Mouse (Mus musculus) midbrain, embryonic 14.5 days (tissue): ENCODE measurements at regions not wholly inside any gene's neighbourhood (a gene's known extent, or its start where the extent isn't known, plus 50 kb on each side); places are given as distances from the start of the nearest gene placed in this dataset.
A peak's percentile ranks its signal among the peaks of the same experiment; 100 is the strongest.

Experiments used
- ATAC-seq: fragments of 200-750 bp; cut with Nextera tagmentation; 2 replicates; pipeline ENCODE4 v1.8.0; 2017; ENCODE audit warnings: moderate number of reproducible peaks, moderate library complexity; ENCODE audit not compliant: low FRiP score, low TSS enrichment
- DNase-seq: peaks from one replicate; pipeline ENCODE4 v3.0.0-alpha.2; 2015
- H3K27ac ChIP-seq: fragments of 300-500 bp; sonication (generic); replicated peaks from 2 replicates; pipeline ENCODE4 v1.5.1; 2014; ENCODE audit warnings: mild to moderate bottlenecking, low read depth, low read length, moderate library complexity
- H3K27me3 ChIP-seq: fragments of 300-500 bp; sonication (generic); 2 replicates; pipeline ENCODE4 v1.6.1; 2014; ENCODE audit warnings: low read length, control low read depth, mixed read lengths; ENCODE audit not compliant: control insufficient read depth, insufficient read depth
- H3K36me3 ChIP-seq: fragments of 300-500 bp; sonication (generic); 2 replicates; pipeline ENCODE4 v1.6.1; 2014; ENCODE audit warnings: low read length, control low read depth; ENCODE audit not compliant: control insufficient read depth, insufficient read depth
- H3K4me1 ChIP-seq: fragments of 300-500 bp; sonication (generic); 2 replicates; pipeline ENCODE4 v1.6.1; 2014; ENCODE audit warnings: mild to moderate bottlenecking, antibody characterized with exemption, low read length, control low read depth; ENCODE audit not compliant: control insufficient read depth, insufficient read depth
- H3K4me2 ChIP-seq: fragments of 300-500 bp; sonication (generic); 2 replicates; pipeline ENCODE4 v1.6.1; 2014; ENCODE audit warnings: mild to moderate bottlenecking, low read length, moderate library complexity
- H3K4me3 ChIP-seq: fragments of 300-500 bp; sonication (generic); replicated peaks from 2 replicates; pipeline ENCODE4 v1.5.1; 2014; ENCODE audit warnings: low read depth, low read length
- H3K9ac ChIP-seq: fragments of 300-500 bp; sonication (generic); replicated peaks from 2 replicates; pipeline ENCODE4 v1.6.1; 2014; ENCODE audit warnings: mild to moderate bottlenecking, low read length, moderate library complexity
- H3K9me3 ChIP-seq: fragments of 300-500 bp; sonication (generic); 2 replicates; pipeline ENCODE4 v1.6.1; 2016; ENCODE audit warnings: low read length, control low read depth, mixed read lengths; ENCODE audit not compliant: control insufficient read depth
- WGBS: fragments of 180-500 bp; shearing (Covaris S2); extraction: QIAGEN DNeasy Blood & Tissue Kit; methylation state at CpG from one replicate; pipeline ENCODE4 v1.1.7; 2014; 5-methylcytosine and 5-hydroxymethylcytosine counted together

DNA sequence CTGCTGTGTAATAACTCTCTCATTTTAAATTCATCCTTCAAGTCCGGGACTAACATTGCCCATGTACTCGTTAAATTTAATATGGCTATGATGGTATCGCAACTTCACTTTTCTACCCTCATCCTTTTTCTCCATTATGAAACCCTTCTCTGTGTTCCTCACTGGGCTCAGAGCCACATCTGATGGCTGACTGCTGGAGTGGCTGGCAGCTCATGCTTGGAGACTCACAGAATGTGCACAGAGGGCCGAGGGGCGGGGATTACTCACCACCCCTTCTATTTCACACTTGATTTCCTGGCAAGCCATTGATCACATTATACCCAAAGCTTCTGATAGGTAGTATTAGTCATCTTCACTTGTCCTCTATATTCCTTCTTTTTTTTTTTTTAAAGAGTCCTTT is 81.1 kb upstream of the Vwde start:
- H3K4me2 ChIP-seq: no peak overlapping the region
- DNase-seq (peak; percentile 49), ATAC-seq (peak; percentile 59; the same call in 1 of the 2 replicates)
- no peak overlapping the region for H3K9ac ChIP-seq
- no peaks in the 10 kb centered on the region for H3K27me3 ChIP-seq
- 46% methylated on average over 5 of the region's 5 CpGs for WGBS
- no peaks in the 10 kb centered on the region for H3K36me3 ChIP-seq
- H3K4me3 ChIP-seq: no peak overlapping the region
- H3K4me1 ChIP-seq: no peaks in the 10 kb centered on the region
- H3K9me3 ChIP-seq: no peaks in the 10 kb centered on the region
- no peak overlapping the region for H3K27ac ChIP-seq

DNA sequence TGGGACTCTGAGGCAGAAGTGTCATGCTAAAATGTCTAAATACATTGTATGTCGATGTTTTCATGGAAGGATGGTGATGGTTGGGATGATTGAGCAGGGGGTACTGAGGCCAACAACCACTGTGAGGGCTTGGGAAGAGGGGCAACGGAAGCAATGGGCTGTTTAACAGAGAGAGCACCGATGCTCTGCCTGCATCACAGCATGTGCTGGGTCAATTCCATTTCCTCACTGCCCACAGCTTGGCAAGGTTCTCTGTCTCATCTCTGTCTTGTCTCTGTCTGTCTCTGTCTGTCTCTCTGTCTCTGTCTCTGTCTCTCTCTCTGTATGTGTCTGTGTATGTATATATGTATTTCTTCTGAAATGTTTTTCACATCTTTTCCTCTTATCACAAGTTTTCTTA is 73.4 kb upstream of the Vwde start:
- no peak overlapping the region for H3K4me3 ChIP-seq
- no peak overlapping the region for H3K9ac ChIP-seq
- no peak for DNase-seq
- H3K36me3 ChIP-seq: no peaks in the 10 kb centered on the region
- no peak overlapping the region for H3K4me2 ChIP-seq
- no peaks in the 10 kb centered on the region for H3K9me3 ChIP-seq
- ATAC-seq: no peak
- WGBS: 90% methylated on average over 3 of the region's 3 CpGs
- H3K4me1 ChIP-seq: no peaks in the 10 kb centered on the region
- H3K27me3 ChIP-seq: no peaks in the 10 kb centered on the region
- no peak overlapping the region for H3K27ac ChIP-seq

DNA sequence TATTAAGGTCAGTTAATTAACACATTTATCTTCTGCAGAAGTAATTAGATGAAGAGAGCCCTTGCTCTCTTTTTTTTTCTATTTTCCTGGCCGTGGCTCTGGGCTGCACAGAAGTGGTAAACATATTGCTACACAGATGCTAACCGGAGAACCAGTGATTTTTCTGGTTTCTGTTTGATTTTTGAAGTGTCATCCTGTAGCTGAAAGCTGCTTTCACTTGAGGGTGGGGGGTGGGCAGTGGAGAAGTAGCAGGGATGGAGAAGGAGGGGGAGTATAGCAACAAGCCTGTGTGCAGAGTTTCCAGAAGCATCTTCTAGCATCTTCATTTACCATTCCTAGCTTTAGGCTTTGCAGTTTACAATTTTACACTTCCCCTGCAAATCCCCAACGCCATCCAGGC is 72.3 kb upstream of the Vwde start:
- H3K27me3 ChIP-seq: no peaks in the 10 kb centered on the region
- H3K4me2 ChIP-seq: no peak overlapping the region
- 50% methylated on average over 3 of the region's 3 CpGs for WGBS
- H3K4me1 ChIP-seq: no peaks in the 10 kb centered on the region
- no peaks in the 10 kb centered on the region for H3K36me3 ChIP-seq
- H3K27ac ChIP-seq: peak overlapping the region; percentile 43
- no peaks in the 10 kb centered on the region for H3K9me3 ChIP-seq
- no peak overlapping the region for H3K4me3 ChIP-seq
- DNase-seq: no peak
- H3K9ac ChIP-seq: no peak overlapping the region
- ATAC-seq: no peak

GRCm38 (mm10) chr6:13296041-13296440 is 71.3 kb upstream of the Vwde start:
- no peak for DNase-seq
- no peak overlapping the region for H3K27ac ChIP-seq
- no peak; the same call in 1 of the 2 replicates for ATAC-seq
- H3K9me3 ChIP-seq: no peaks in the 10 kb centered on the region
- H3K36me3 ChIP-seq: no peaks in the 10 kb centered on the region
- no peak overlapping the region for H3K4me3 ChIP-seq
- no peak overlapping the region for H3K4me2 ChIP-seq
- no peaks in the 10 kb centered on the region for H3K27me3 ChIP-seq
- H3K4me1 ChIP-seq: no peaks in the 10 kb centered on the region
- H3K9ac ChIP-seq: no peak overlapping the region
- WGBS: 86% methylated on average over 2 of the region's 2 CpGs

DNA sequence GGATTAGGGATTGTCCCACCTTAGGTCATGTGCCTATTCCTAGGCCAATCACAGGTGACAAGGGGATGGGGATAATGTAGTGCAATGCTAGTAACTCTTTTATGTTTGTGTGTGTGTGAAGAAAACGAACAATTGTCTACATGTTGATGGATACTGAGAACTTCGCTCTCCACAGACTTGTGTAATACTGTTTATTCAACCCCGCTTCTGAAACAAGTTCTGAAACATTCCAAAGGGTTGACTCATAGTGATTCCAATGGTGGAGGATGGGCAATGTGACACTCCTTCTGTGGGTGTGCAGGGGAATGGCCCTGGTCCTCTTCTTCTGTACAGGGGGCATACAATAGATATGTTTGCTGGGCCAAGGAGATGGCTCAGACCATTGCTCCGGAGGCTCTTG is 69.6 kb upstream of the Vwde start:
- no peak for ATAC-seq
- H3K4me2 ChIP-seq: no peak overlapping the region
- no peak overlapping the region for H3K4me3 ChIP-seq
- H3K36me3 ChIP-seq: no peaks in the 10 kb centered on the region
- H3K27ac ChIP-seq: no peak overlapping the region
- no peaks in the 10 kb centered on the region for H3K4me1 ChIP-seq
- WGBS: 84% methylated on average over 4 of the region's 4 CpGs
- no peaks in the 10 kb centered on the region for H3K9me3 ChIP-seq
- no peak overlapping the region for H3K9ac ChIP-seq
- DNase-seq: no peak
- no peaks in the 10 kb centered on the region for H3K27me3 ChIP-seq

DNA sequence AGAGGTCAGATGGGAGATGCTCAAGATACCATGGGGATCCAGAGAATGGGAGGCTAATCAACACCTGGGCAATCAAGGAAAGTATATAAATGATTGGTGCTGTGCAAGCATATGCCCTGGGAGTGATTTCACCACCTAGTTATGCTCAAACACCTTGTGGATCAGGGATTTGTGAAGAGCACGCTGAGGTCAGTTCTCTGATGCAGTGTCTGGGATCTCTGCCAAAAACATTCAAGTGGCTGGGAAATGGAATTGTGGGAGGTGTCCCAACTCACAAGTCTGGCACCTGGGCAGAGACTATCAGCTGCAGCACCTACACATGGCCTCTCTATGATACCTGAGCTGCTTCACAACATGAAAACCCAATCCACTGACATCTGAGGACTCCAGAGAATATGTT is 63.7 kb upstream of the Vwde start:
- DNase-seq: no peak
- WGBS: 73% methylated on average over 1 of the region's 1 CpGs

GRCm38 (mm10) chr6:13287812-13288211 is 63.0 kb upstream of the Vwde start:
- H3K4me1 ChIP-seq: no peaks in the 10 kb centered on the region
- no peak overlapping the region for H3K4me3 ChIP-seq
- 71% methylated on average over 4 of the region's 4 CpGs for WGBS
- no peak for ATAC-seq
- H3K27me3 ChIP-seq: no peaks in the 10 kb centered on the region
- H3K36me3 ChIP-seq: no peaks in the 10 kb centered on the region
- no peak overlapping the region for H3K4me2 ChIP-seq
- no peaks in the 10 kb centered on the region for H3K9me3 ChIP-seq
- no peak overlapping the region for H3K9ac ChIP-seq
- DNase-seq: no peak
- H3K27ac ChIP-seq: no peak overlapping the region

More for the DNA sequence above, 63.7 kb upstream of the Vwde start:
- no peaks in the 10 kb centered on the region for H3K27me3 ChIP-seq
- no peak overlapping the region for H3K9ac ChIP-seq
- no peak overlapping the region for H3K27ac ChIP-seq
- no peaks in the 10 kb centered on the region for H3K4me1 ChIP-seq
- ATAC-seq: no peak
- H3K4me2 ChIP-seq: no peak overlapping the region
- H3K36me3 ChIP-seq: no peaks in the 10 kb centered on the region
- H3K4me3 ChIP-seq: no peak overlapping the region
- H3K9me3 ChIP-seq: no peaks in the 10 kb centered on the region

DNA sequence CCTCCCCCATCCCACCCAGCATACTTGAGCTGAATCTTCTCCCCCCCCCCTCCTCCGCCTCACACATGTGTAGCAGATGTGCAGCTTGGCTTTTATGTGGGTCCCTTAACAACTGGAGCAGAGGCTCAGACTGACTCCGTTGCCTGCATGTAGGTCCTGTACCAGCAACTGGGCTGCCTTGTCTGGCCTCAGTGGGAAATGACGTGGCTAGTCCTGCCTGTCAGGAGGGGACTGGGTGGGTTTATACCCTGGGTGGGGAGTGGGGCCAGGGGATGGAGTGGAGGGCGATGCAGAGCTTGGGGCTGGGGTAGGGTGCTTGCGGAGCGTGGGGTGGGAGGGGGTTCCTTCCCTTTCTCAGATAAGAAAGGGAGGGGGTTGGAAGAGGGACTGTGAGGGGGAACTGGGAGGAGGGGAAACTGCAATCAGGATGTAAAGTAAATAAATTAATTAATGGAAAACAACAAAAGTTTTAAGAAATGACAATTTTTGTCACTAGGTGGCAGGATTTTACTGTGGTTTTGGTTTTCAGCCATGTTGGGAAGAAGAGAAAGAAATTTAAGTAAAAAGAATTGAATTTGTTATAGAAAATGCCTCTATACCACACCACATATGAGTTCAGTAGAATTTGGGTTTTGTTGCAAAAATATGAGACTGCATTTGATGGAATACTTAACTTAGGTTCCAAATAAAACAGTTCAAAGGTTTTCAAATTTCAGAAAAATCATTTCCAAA is 61.9 kb upstream of the Vwde start:
- Histone ChIP-seq H3K27me3 (no peaks in the 10 kb centered on the region), H3K4me3 (no peak overlapping the region), H3K9ac (no peak overlapping the region), H3K9me3 (no peaks in the 10 kb centered on the region), H3K27ac (no peak overlapping the region), H3K4me2 (no peak overlapping the region), H3K36me3 (no peaks in the 10 kb centered on the region), H3K4me1 (no peaks in the 10 kb centered on the region)
- DNase-seq: peak; percentile 72
- ATAC-seq: peak; percentile 57
- 71% methylated on average over 6 of the region's 6 CpGs for WGBS

- H3K4me3 ChIP-seq: no peak overlapping the region
- WGBS: 2% methylated on average over 3 of the region's 3 CpGs
- H3K27ac ChIP-seq: no peak overlapping the region
- H3K36me3 ChIP-seq: no peaks in the 10 kb centered on the region
- H3K9me3 ChIP-seq: no peaks in the 10 kb centered on the region
- H3K4me2 ChIP-seq: no peak overlapping the region
- no peaks in the 10 kb centered on the region for H3K27me3 ChIP-seq
- no peaks in the 10 kb centered on the region for H3K4me1 ChIP-seq
- ATAC-seq (no peak), DNase-seq (peak; percentile 94)
- no peak overlapping the region for H3K9ac ChIP-seq
Observed at GRCm38 (mm10) chr6:13280835-13281234, 56.1 kb upstream of the Vwde start.
